Mouse (Mus musculus) embryonic fibroblast, embryonic 13.5 days (primary cell): ENCODE results near the gene Ticrr. TPM values are rescaled to one million over a fixed set of nuclear protein-coding genes. Genes with fewer than 3 reads are reported as not detected.
A peak's percentile ranks its signal among the peaks of the same experiment; 100 is the strongest.

Source experiments
- H3K27ac ChIP-seq: 2 replicates; pipeline ENCODE4 v1.5.1; 2012; ENCODE audit warnings: low read length, control low read depth, inconsistent platforms; ENCODE audit not compliant: insufficient read depth
- H3K4me1 ChIP-seq: 2 replicates; pipeline ENCODE4 v1.6.1; 2011; ENCODE audit warnings: low read length; ENCODE audit not compliant: control insufficient read depth, insufficient read depth
- H3K4me3 ChIP-seq: 2 replicates; pipeline ENCODE4 v1.5.1; 2011; ENCODE audit warnings: mild to moderate bottlenecking, control low read depth, low read length; ENCODE audit not compliant: insufficient read depth
- CTCF ChIP-seq: IDR thresholded peaks from 2 replicates; pipeline ENCODE4 v1.5.1; 2011; ENCODE audit warnings: mild to moderate bottlenecking, control low read depth, low read length, moderate library complexity, borderline replicate concordance; ENCODE audit not compliant: insufficient read depth
- POLR2A ChIP-seq: IDR thresholded peaks from 2 replicates; pipeline ENCODE4 v1.6.1; 2011; ENCODE audit warnings: low read depth, mild to moderate bottlenecking, control low read depth, low read length, moderate library complexity
- polyA plus RNA-seq: library from polyadenylated mRNA; stranded (reverse); fragments of >200 nt; gene quantifications from 2 replicates; pipeline ENCODE4 v1.2.4, GENCODE M21; 2011; ENCODE audit warnings: low read depth; ENCODE audit not compliant: missing spikeins, insufficient read length

Ticrr gene
- 5.5 and 7.3 TPM in 2 replicates for polyA plus RNA-seq

GRCm38 (mm10) chr7:79659578-79660290, at the start of gene Ticrr:
Ticrr (plus strand) TSS chr7:79660196.
- H3K27ac ChIP-seq, result no peak within 1 kb of the TSS
- TF ChIP-seq CTCF (no peak), POLR2A (peak; percentile 49)
- H3K4me1 ChIP-seq, result no peaks in the 10 kb centered on the region
- H3K4me3 ChIP-seq, result peak within 1 kb of the TSS; percentile 59

- no peaks in the 10 kb centered on the region for H3K4me1 ChIP-seq
- TF ChIP-seq CTCF (no peak), POLR2A (no peak)
- no peak overlapping the region for H3K4me3 ChIP-seq
- no peak overlapping the region for H3K27ac ChIP-seq
Observed at GRCm38 (mm10) chr7:79611901-79612300, 48.1 kb upstream of the Ticrr start.

GRCm38 (mm10) chr7:79612783-79613182, 47.2 kb upstream of the Ticrr start:
- no peak overlapping the region for H3K4me3 ChIP-seq

GRCm38 (mm10) chr7:79613314-79613713, 46.7 kb upstream of the Ticrr start:
- H3K4me3 ChIP-seq, result no peak overlapping the region
- H3K4me1 ChIP-seq, result no peaks in the 10 kb centered on the region
- TF ChIP-seq CTCF (no peak), POLR2A (no peak)
- H3K27ac ChIP-seq, result no peak overlapping the region

More at GRCm38 (mm10) chr7:79612783-79613182, 47.2 kb upstream of the Ticrr start:
- Histone ChIP-seq H3K27ac (no peak overlapping the region), H3K4me1 (no peaks in the 10 kb centered on the region)
- TF ChIP-seq POLR2A, result no peak
- TF ChIP-seq CTCF, result peak; percentile 7; the same call in 1 of the 2 replicates

GRCm38 (mm10) chr7:79615008-79615407, 45.0 kb upstream of the Ticrr start:
- Histone ChIP-seq H3K4me3 (no peak overlapping the region), H3K4me1 (no peaks in the 10 kb centered on the region), H3K27ac (no peak overlapping the region)
- TF ChIP-seq POLR2A, result no peak
- no peak for TF ChIP-seq CTCF

- no peak overlapping the region for H3K27ac ChIP-seq
- H3K4me1 ChIP-seq, result no peaks in the 10 kb centered on the region
- no peak for TF ChIP-seq POLR2A
- TF ChIP-seq CTCF, result no peak
- no peak overlapping the region for H3K4me3 ChIP-seq
Observed at GRCm38 (mm10) chr7:79615941-79616340, 44.1 kb upstream of the Ticrr start.

- Histone ChIP-seq H3K4me3 (no peak within 1 kb of the TSS), H3K4me1 (no peaks in the 10 kb centered on the region), H3K27ac (no peak within 1 kb of the TSS)
- no peak for TF ChIP-seq CTCF
- no peak for TF ChIP-seq POLR2A
Observed at GRCm38 (mm10) chr7:79617418-79617817, 42.6 kb upstream of the Ticrr start, which contains the start of gene Rhcg. Rhcg (minus strand) TSS chr7:79617657.

- no peaks in the 10 kb centered on the region for H3K4me1 ChIP-seq
- H3K27ac ChIP-seq, result no peak overlapping the region
- no peak for TF ChIP-seq POLR2A
- no peak for TF ChIP-seq CTCF
- H3K4me3 ChIP-seq, result no peak overlapping the region
Observed at GRCm38 (mm10) chr7:79619493-79619892, 40.5 kb upstream of the Ticrr start.

- no peaks in the 10 kb centered on the region for H3K4me1 ChIP-seq
- no peak overlapping the region for H3K27ac ChIP-seq
- no peak for TF ChIP-seq POLR2A
- no peak overlapping the region for H3K4me3 ChIP-seq
Observed at GRCm38 (mm10) chr7:79623086-79623485, 36.9 kb upstream of the Ticrr start.

- Histone ChIP-seq H3K27ac (no peak overlapping the region), H3K4me1 (no peaks in the 10 kb centered on the region), H3K4me3 (no peak overlapping the region)
- no peak for TF ChIP-seq CTCF
- TF ChIP-seq POLR2A, result no peak
Observed at GRCm38 (mm10) chr7:79626170-79626569, 33.8 kb upstream of the Ticrr start.
